Mouse (Mus musculus) frontal cortex, adult 2 months (tissue): ENCODE data around the gene Pex14. TPM values are rescaled to one million over a fixed set of nuclear protein-coding genes. Genes with fewer than 3 reads are reported as not detected.

Experiments used
- DNase-seq, 2 experiments: peaks; one replicate each; pipeline ENCODE4 v3.0.0; 2022; ENCODE audit warnings: low spot score in 1 of 2; ENCODE audit errors: extremely low spot score in 1 of 2
- polyA plus RNA-seq: library from polyadenylated mRNA; depleted of rRNA; stranded (reverse); fragments of >200 nt; gene quantifications from 2 replicates; pipeline ENCODE4 v1.2.3, GENCODE M21; 2012

The Pex14 gene
- polyA plus RNA-seq, 1 experiment: 42.5 TPM

DNA sequence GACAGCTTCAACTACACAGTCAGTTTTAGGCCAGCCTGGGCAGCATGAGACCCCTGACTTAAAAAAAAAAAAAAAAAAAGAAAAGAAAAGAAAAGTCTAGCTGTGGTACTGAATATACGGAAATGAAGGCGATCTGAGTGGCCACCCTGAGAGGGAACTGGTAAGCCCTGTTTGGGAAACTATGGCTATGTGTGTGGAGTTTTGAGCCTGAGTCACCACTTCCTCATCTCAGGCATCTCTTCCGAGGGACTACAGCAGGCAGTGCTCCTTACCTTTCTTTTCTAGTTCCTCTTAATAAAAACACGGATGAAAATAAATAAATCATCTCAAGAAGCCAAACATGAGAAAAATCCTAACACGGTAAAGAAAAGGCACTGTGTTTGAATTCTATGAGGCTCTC lies 98.2 kb downstream of the Pex14 start:
- no peak for DNase-seq

DNA sequence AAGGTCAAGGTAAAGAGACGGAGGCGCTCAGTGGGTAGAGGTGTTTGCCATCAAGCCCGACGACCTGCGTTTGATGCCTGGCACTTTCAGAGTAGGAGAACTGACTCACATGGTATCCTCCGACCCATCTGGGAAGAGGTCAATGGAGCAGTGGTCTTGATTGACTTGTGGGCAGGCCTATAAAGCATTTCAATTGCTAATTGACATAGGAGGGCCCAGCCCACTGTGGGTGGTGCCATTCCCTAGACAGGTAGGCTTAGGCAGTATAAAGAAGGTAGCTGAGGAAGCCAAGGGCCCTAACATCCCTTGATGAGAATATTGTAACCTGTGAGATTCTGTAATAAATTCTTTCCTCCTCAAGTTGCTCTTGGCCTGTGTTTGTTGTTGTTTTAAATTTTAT lies 98.9 kb downstream of the Pex14 start:
- no peak for DNase-seq

DNA sequence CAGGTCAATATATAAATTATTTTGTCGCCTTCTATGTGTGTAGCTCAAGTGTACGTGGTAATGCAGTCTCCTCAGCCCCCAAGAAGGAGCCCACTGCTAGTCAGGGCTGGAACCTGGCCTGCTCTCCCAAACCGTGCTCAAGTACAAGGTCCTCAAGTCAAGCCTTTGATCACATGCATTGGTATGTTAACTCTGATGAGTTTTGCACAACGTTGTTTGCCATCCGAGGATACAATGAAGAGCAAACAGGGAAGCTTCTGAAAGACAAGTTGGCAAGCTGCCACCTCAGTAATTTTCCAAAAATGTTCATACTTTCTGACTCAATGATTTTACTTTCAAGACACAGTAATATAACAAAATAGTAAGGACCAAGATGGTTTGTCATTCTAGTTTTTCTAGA lies 105.7 kb downstream of the Pex14 start:
- no peak for DNase-seq

- DNase-seq: no peak
These were observed 109.6 kb downstream of the Pex14 start for GRCm38 (mm10) chr4:148990038-148990437.

DNA sequence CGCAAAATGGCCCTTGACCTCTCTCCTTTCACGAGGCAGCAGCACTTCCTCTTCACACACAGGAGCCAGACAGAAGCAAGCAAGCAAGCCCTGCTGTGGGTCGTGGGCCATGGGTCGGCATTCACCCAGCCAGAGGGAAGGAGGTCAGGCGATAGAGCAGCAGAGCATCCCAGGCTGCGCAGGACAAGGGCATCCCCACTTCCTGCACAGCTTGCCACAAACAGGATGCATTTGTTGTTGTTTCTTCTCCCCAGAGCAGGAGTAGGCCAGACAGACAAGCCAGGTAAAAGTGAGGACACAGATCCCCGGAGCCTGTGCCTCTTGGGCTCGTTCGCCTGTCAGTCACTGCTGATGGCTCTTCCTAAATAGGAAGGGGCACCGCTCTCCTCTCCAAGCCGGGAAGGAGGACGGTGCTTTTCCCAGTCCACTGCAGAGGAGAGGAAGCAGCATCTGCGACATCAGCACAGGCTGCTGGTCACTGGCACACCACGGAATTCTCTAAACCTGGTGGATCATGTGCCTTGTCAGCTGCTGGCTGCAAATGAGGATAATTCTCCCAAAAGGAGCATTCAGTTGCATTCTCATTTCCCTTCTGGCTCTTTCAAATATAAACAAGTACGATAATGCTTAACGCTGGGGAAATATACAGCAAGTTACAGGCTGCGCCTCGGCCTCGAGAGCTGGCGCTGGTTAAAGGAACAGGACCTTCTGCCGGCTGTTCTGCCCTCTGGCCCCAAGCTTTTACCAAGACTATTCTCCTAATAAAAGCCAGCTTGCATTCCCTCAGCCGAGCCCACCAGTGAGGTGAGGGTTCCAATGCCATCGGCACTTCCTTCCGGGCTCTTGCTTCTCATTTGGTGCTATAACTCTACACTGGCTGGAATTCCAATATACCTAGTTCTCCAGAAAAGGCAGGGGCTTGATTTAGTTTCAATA lies 113.9 kb downstream of the Pex14 start:
- DNase-seq: no peak

- DNase-seq: no peak
These were observed 114.8 kb downstream of the Pex14 start for GRCm38 (mm10) chr4:148984701-148985540.

- DNase-seq: no peak
These were observed 117.4 kb downstream of the Pex14 start for GRCm38 (mm10) chr4:148982274-148982673.

GRCm38 (mm10) chr4:148979837-148980236 lies 119.8 kb downstream of the Pex14 start:
- DNase-seq: no peak

DNA sequence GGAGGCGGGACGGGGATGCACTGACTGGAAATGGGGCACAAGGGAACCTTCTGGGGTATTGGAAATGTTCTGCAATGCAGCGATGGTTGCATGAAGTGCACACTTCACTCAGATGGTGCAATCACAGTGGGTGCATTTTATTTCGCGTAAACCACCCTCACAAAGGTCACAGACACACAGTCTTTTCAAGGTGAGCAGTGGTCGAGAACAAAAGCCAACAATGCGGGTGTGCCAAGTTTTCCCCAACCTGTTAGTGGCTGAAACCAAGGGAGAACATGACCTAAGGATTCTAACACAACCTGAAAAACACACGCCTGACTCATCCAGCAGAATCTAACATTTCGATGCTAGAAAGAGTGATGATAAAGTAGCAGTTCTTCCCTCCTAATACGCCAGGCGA lies 120.8 kb downstream of the Pex14 start:
- DNase-seq: no peak

DNA sequence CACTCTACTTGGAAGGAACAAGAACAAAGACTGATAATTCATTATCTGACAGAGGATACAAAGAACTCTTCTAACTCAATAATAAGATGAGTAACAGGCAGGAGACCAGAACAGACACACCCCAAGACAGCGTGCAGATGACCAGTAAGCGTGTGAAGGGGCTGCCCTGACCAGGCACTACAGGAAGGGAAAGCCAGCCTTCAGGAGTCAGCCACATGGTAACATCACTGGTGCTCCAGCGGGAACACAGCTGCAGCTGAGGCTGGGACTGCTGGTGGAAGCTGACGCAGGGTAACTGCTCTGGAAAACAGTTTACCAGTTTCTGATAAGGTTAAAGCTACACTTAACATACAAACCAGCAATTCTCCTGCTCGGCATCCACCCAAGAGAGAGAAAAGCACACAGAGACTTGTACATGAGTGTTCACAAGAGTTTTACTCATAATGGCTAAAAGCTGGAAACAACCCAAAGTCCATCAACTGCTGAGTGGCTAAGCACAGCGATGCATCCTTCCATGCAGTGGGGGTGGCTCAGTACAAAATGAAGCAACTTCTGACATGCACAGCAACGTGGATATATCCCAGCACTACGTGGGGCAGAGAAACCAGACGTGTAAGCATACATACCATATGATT lies 121.3 kb downstream of the Pex14 start:
- DNase-seq: no peak

DNA sequence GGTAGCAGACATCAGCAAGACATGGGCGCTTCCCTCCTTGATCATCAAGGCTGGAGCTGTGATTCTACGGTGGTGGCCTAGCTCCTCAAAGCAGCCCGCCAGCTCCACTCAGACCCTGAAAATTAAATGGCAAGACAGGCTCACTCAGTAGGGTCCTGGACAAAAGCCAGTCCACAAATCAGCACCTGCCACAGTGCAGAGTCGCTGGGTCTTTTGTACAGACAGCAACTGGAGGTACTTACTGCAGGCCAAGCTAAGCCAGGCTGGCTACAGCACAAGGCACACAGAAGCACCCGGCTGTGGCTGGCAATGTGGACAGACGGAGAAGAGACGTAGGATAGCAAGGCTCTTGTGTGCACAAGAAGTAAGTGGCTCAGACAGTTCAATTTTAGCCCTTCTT lies 124.8 kb downstream of the Pex14 start:
- no peak for DNase-seq

GRCm38 (mm10) chr4:148973387-148973786 lies 126.3 kb downstream of the Pex14 start:
- DNase-seq: no peak

- DNase-seq: no peak
These were observed 127.0 kb downstream of the Pex14 start for GRCm38 (mm10) chr4:148972707-148973106.

DNA sequence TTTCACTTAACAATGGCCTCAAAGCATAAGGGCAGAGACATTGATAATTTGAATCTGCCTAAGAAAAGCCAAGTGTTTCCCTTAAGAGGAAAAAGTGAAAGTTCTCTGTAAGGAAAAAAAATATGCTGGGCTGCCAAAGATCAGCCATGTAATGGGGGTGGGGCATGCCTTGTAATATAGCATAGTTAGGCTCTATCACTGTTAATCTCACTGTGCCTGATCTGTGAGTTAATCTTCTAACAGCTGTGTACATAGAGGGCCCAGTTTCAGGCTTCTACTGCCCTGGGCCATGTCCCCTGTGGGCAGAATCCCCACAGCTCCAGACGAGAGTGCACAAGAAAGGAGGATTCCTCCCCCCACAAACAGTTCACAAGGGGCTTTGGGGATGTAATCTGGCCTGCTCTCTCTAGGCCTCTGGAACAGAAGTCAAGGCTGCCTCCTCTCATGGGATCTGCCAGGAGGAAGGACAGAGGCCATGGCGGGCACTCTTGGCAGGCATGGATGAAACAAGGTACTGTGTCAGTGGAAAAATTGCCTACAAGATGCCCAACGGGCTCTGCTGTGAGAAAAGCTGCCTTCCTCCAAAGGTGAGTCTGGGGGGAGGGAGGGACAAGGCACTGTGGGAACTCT lies 127.9 kb downstream of the Pex14 start:
- no peak for DNase-seq

DNA sequence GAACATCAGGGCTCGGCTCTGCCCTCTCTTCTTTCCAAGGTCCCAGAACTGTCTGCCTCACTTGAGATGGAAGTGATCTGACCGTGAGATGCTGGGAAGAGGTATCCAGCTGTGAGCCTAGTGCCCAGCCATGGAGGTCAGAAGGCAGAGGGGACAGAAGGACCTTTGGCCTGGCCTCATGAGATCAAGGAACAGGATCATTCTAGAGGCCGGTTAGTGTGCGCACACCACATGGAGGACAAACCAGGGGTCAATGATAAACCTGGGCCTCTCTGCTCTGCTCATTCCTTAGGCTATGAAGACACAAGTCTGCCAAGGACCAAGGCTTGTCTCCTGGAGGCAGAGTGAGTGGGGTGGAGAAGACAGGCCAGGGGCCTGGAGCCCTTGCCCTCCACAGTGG lies 128.9 kb downstream of the Pex14 start:
- DNase-seq: no peak

GRCm38 (mm10) chr4:148969610-148970009 lies 130.1 kb downstream of the Pex14 start:
- no peak for DNase-seq

GRCm38 (mm10) chr4:148968859-148969258 lies 130.8 kb downstream of the Pex14 start:
- DNase-seq: no peak

DNA sequence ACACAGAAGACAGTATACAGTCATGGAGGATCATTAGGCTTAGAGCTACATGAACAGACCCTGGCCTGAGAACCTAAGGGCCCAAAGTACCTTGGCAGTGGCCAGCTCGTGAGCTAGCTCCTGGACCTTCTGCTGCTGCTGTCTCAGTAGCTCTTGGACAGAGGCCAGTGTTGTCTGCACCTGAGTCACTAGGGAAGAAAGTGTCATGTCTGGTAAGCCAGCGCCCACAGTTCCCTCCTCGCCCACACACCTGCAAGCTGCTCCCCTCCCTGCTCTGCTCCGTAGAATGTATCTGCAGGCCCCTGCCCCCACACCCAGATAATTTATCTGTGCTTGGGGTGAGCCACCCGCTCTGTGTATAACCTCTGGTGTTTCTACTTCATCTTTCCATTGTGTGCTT lies 133.5 kb downstream of the Pex14 start:
- peak in 1 of 2 experiments; percentile 73 for DNase-seq

DNA sequence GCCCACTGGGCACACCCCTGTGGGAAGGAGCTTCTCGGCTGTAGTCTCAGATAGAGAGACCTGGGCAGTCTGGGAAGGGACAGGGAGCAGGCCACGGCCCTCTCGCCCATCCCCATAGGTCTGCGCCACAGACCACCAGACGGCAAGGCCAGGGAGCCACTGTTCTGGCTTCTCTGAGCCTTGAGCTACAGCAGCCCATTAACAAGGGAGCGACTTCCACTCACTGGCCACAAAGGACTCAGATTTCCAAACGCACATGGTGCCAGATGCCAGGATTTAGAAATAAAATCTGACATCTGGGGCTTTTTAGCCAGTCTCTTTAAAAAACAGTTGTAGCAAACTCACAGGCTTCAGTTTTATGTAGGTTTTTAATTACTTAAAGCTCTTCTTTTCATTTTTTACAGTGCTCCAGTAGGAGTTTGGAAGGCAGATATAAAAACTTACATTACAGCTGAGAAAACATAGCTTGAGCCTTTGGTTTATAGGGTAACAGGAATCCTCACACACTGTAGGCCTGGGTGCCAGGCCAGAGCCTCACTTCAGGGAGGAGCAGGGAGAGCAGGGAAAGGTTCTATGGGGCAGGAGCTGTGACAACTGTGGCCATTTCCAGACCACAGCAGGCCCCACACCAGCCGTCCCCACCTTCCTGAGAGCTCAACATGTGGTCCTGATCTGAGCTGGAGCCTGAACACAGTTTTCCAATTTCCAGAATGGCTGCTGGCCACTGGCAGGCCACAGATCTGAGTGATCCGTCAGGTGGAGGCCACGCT lies 134.9 kb downstream of the Pex14 start:
- DNase-seq: no peak

DNA sequence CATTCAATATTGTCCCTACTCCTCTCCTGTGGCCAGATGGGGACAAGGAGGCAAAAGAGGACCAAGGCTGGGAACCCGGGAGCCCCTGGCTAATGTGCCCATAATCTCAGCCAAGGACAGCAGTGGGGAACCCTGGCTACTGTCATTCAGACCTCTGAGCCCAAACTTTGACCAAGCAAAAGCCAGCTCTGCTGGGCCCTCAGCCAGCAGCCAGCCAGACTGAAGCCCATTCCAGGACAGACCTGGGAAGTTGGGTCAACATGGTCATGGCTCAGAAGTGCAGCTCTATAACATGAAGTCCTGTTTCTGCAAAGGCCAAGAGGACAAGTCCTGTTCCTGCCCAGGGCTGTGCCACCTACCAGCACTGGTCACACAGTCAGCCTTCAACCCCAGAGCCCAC lies 137.6 kb downstream of the Pex14 start:
- no peak for DNase-seq
